Mouse (Mus musculus) kidney, embryonic 14.5 days (tissue): Measurements from ENCODE around the gene Megf9. TPM values are rescaled to one million over a fixed set of nuclear protein-coding genes. Genes with fewer than 3 reads are reported as not detected.
A peak's percentile ranks its signal among the peaks of the same experiment; 100 is the strongest.

ENCODE experiments used
- ATAC-seq: fragments of 200-750 bp; cut with Nextera tagmentation; 2 replicates; pipeline ENCODE4 v1.8.0; 2017; ENCODE audit warnings: moderate number of reproducible peaks, mild to moderate bottlenecking, moderate TSS enrichment, moderate library complexity; ENCODE audit not compliant: low FRiP score, low TSS enrichment
- H3K27ac ChIP-seq: fragments of 300-500 bp; sonication (generic); 2 replicates; pipeline ENCODE4 v1.5.1; 2014; ENCODE audit warnings: low read depth, mild to moderate bottlenecking, low read length, moderate library complexity, mixed read lengths
- H3K27me3 ChIP-seq: fragments of 300-500 bp; sonication (generic); 2 replicates; pipeline ENCODE4 v1.6.1; 2014; ENCODE audit warnings: mild to moderate bottlenecking, low read length; ENCODE audit not compliant: control insufficient read depth, insufficient read depth
- H3K36me3 ChIP-seq: fragments of 300-500 bp; sonication (generic); 2 replicates; pipeline ENCODE4 v1.6.1; 2014; ENCODE audit warnings: low read length, mixed read lengths; ENCODE audit not compliant: control insufficient read depth, insufficient read depth
- H3K4me1 ChIP-seq: fragments of 300-500 bp; sonication (generic); 2 replicates; pipeline ENCODE4 v1.6.1; 2014; ENCODE audit warnings: low read length, mixed read lengths; ENCODE audit not compliant: control insufficient read depth, insufficient read depth
- H3K4me2 ChIP-seq: fragments of 300-500 bp; sonication (generic); replicated peaks from 2 replicates; pipeline ENCODE4 v1.6.1; 2014; ENCODE audit warnings: low read depth, mild to moderate bottlenecking, low read length
- H3K4me3 ChIP-seq: fragments of 300-500 bp; sonication (generic); 2 replicates; pipeline ENCODE4 v1.5.1; 2014; ENCODE audit warnings: mild to moderate bottlenecking, low read length
- H3K9ac ChIP-seq: fragments of 300-500 bp; sonication (generic); 2 replicates; pipeline ENCODE4 v1.6.1; 2014; ENCODE audit warnings: low read depth, mild to moderate bottlenecking, low read length, moderate library complexity
- H3K9me3 ChIP-seq: fragments of 300-500 bp; sonication (generic); 2 replicates; pipeline ENCODE4 v1.6.1; 2016; ENCODE audit warnings: low read length; ENCODE audit not compliant: control insufficient read depth
- WGBS: fragments of 180-500 bp; shearing (Covaris S2); extraction: QIAGEN DNeasy Blood & Tissue Kit; methylation state at CpG from one replicate; pipeline ENCODE4 v1.1.7; 2014; 5-methylcytosine and 5-hydroxymethylcytosine counted together
- polyA plus RNA-seq: library from polyadenylated mRNA; unstranded; fragments of >200 nt; fragmentation: Nextera tagmentation; extraction: Ambion mirVana; gene quantifications from 2 replicates; pipeline ENCODE4 v1.2.1, GENCODE M21; 2014

Gene Megf9
- polyA plus RNA-seq, 1 experiment from 2014 or later = 21.1 TPM

DNA sequence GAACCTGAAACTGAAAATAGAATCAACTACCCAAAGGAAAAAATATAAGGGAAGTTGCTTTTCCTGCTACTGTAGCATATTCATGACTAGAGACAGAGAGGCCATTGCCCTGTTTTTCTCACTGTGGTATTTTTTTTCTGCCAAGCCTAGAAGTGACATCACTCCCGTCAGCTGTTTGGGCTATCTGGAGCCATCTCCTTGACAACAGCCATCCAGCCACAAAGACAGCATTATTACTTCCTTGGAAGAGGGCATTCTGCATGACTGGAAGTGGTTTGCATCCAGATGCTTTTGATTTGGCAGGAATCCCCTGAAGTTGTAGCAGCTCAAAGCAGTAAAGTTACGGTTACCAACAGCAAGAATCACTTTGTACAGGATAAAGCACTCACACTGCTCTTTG, 122.7 kb downstream of the Megf9 start:
- H3K9ac ChIP-seq = no peak overlapping the region
- WGBS = 71% methylated on average over 2 of the region's 2 CpGs
- no peak for ATAC-seq
- H3K4me3 ChIP-seq = no peak overlapping the region
- no peaks in the 10 kb centered on the region for H3K36me3 ChIP-seq
- H3K27me3 ChIP-seq = no peaks in the 10 kb centered on the region
- no peaks in the 10 kb centered on the region for H3K9me3 ChIP-seq
- peaks cover 6% of the 10 kb centered on the region; the same call in 1 of the 2 replicates for H3K4me1 ChIP-seq
- H3K27ac ChIP-seq = no peak overlapping the region
- no peak overlapping the region for H3K4me2 ChIP-seq

DNA sequence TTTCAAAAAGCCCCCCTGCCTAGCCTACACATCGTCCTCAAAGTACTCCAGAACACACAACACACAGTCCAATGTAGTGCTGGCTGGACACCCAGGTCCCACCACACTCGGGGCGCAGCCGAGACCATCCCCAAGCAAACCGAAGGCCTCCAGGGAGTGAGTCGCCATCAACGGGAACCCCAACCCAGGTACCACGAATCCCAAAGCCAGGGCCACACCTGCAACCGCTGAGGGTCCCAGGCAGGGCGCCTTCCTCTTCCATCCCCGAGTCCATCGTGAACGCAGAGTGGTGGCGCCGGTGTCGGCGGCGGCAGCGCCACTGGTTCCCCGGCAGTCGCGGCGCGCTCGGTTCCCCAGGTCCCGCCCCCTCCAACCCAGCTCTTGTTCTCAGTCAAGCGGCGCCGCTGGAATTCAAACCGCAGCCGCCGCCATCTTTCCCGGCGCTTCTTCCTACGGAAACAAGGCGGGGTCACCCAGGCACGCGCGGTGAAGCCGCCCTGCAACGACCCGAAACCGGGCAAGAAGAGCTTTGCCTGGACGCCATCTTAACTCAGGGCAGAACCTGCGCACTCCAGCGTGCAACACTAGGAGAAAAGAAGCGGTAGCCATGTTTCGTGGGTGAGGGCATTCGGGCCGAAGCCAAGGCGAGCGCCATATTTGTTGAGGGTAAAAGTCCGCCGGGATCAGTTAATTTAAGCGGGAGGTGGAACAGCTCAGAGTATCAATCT, 124.6 kb downstream of the Megf9 start, which contains the start of gene Cdk5rap2:
Cdk5rap2 (minus strand) TSS at position 450 of the 728 bp plus-strand sequence.
- Histone ChIP-seq H3K27me3 (no peaks in the 10 kb centered on the region), H3K4me1 (peaks cover 11% of the 10 kb centered on the region), H3K4me2 (peak within 1 kb of the TSS; percentile 65), H3K4me3 (peak within 1 kb of the TSS; percentile 78), H3K9ac (peak within 1 kb of the TSS; percentile 82), H3K36me3 (no peaks in the 10 kb centered on the region), H3K9me3 (no peaks in the 10 kb centered on the region), H3K27ac (peak within 1 kb of the TSS; percentile 59; the same call in 1 of the 2 replicates)
- under 1% methylated on average over 54 of the region's 55 CpGs for WGBS
- ATAC-seq = peak; percentile 99

DNA sequence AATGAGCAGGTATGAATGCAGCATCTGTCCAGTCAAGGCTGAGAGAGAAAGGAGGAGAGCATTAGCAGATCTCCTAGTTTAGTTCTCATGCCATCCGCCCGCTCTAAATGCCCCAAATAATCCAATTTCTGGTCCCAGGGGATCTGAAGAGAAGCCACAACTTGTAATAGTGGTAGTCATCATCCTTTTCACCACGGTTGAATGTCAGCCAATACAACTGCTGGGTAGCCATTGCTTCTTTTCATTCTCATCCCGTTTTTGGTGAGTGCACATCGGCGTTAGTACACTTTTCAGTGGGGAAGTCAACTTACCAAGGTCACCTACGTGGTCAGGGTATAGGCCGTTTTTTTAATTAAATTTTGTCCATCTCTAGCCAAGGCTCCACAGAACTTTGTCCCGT, 125.3 kb downstream of the Megf9 start:
- ATAC-seq = no peak
- Histone ChIP-seq H3K9me3 (no peaks in the 10 kb centered on the region), H3K27ac (no peak overlapping the region), H3K4me2 (peak overlapping the region; percentile 65), H3K27me3 (no peaks in the 10 kb centered on the region), H3K4me1 (peaks cover 11% of the 10 kb centered on the region), H3K36me3 (no peaks in the 10 kb centered on the region), H3K9ac (peak overlapping the region; percentile 82), H3K4me3 (peak overlapping the region; percentile 78)
- WGBS = 20% methylated on average over 9 of the region's 9 CpGs

DNA sequence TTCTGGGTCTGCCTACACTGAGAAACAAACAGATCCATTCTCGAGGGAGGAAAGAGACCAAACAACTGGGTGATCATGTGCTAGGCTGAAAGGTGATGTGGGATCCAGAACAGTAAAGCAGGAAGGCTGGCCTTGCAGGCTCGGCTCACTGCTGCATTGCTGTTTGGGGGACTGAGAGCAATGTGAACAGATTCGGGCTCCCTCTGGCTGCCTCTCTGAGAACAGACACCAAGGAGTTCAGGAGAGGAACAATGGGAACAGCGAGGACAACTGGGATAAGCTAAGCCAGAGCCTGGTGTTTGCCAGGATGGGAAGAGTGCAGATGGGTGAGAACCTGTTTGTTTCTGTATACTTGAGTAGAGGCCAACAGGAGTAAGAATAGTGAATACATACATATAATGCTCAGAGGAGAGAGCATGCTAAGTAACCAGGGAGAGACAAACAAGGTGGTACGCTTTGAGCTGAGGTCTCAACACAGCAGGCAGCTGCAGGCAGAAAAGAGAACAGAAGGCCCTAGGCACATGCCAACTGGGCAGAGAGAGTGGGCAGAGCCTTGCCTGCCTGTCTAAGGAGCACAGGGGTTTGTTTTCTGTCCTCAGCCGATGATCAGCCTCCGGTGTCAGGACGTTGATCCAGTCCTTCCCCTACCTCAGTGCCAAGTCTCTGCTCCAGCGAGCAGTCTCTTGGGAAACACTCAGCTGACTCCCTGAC, 132.5 kb downstream of the Megf9 start:
- ATAC-seq = peak; percentile 59; the same call in 1 of the 2 replicates
- Histone ChIP-seq H3K4me3 (no peak overlapping the region), H3K36me3 (peaks cover 41% of the 10 kb centered on the region), H3K27ac (no peak overlapping the region), H3K9me3 (no peaks in the 10 kb centered on the region), H3K27me3 (no peaks in the 10 kb centered on the region), H3K4me2 (no peak overlapping the region), H3K9ac (no peak overlapping the region), H3K4me1 (peaks cover 5% of the 10 kb centered on the region; the same call in 1 of the 2 replicates)
- 70% methylated on average over 9 of the region's 9 CpGs for whole genome bisulfite sequencing

DNA sequence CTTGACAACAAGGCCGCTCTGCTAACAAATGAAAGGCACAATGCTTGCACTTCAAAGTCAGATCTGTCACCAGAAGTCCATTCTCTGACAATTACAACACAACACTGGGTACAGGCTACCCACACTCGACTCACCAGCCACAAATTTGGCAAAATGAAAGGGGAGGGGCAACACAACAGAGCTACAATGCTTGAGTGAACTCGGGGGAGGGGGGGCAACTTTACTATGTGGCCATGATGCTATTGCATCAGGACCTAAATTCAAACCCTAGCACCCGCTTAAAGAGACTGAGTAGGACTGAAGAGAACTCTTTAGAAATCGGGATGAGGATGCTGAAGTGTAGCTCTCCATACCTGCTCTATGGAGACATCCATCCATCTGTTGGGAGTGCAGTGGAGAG, 135.3 kb downstream of the Megf9 start:
- WGBS = 88% methylated on average over 5 of the region's 5 CpGs
- Histone ChIP-seq H3K9ac (no peak overlapping the region), H3K9me3 (no peaks in the 10 kb centered on the region), H3K4me2 (no peak overlapping the region), H3K27ac (no peak overlapping the region), H3K4me1 (no peaks in the 10 kb centered on the region), H3K36me3 (peaks cover 43% of the 10 kb centered on the region), H3K4me3 (no peak overlapping the region), H3K27me3 (no peaks in the 10 kb centered on the region)
- no peak for ATAC-seq

DNA sequence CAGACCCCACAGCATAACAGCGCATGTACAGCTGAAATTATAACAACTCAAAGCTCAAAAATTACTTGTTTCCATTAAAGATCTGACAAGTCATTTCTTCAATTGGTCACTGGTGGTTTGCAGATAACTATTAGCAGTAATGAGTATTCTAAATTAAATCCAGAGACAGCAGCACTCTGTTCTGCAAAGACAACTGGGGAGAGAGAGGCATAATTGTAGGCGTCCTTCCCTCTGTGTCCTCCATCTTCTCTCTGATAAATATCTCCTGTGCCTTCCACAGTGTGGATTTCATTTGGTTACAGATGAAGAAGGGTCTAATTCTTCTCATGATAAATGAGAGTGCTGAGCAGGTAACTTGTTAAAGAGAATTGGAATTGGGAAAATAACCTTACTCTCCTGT, 135.7 kb downstream of the Megf9 start:
- Histone ChIP-seq H3K9me3 (no peaks in the 10 kb centered on the region), H3K4me3 (no peak overlapping the region), H3K9ac (no peak overlapping the region), H3K27me3 (no peaks in the 10 kb centered on the region), H3K27ac (no peak overlapping the region), H3K4me2 (no peak overlapping the region), H3K36me3 (peaks cover 43% of the 10 kb centered on the region), H3K4me1 (no peaks in the 10 kb centered on the region)
- WGBS = 96% methylated on average over 2 of the region's 2 CpGs
- no peak for ATAC-seq

DNA sequence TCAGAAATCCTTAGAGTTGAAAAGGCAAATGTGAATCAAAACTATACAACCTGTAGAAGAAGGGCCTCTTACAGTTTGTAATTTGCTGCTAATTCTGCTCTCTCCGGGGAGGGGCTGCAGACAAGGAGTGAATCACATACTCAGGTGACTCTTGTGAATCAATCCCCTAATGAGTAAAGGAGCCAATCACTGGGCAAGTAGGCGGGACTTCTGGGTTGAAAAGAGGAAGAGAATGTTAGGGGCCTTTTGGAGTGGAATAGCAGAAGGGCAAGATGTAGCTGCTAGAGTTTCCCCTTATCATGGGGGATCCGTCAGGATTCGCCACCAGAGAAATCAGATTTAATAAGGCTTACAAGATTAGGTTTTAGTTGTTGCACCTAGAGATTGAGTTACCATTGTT, 136.7 kb downstream of the Megf9 start:
- Histone ChIP-seq H3K4me2 (no peak overlapping the region), H3K4me1 (no peaks in the 10 kb centered on the region), H3K36me3 (peaks cover 37% of the 10 kb centered on the region), H3K27ac (no peak overlapping the region), H3K27me3 (no peaks in the 10 kb centered on the region), H3K9me3 (no peaks in the 10 kb centered on the region), H3K4me3 (no peak overlapping the region), H3K9ac (no peak overlapping the region)
- ATAC-seq = no peak
- WGBS = 80% methylated on average over 4 of the region's 4 CpGs

DNA sequence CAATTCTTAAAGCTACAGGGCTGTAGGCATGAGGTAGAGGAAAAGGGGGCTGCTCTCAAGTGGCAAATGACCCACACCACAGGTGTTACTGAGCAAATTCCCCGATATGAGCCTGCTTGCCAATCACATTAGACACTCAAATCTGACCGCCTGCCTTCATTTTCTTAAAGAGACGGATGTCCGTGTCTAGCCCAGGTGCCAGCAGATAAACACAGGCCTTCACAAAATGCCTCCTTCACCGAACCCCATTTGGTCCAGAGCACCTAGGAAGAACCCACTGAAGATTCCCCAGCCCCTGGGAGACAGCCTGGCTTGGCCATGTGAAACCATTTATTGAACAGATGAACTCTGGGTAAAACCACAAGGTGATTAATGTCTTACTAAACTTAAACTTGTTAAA, 138.1 kb downstream of the Megf9 start:
- Histone ChIP-seq H3K4me1 (no peaks in the 10 kb centered on the region), H3K27ac (no peak overlapping the region), H3K9ac (no peak overlapping the region), H3K4me3 (no peak overlapping the region), H3K9me3 (no peaks in the 10 kb centered on the region), H3K36me3 (peaks cover 25% of the 10 kb centered on the region; the same call in 1 of the 2 replicates), H3K4me2 (no peak overlapping the region), H3K27me3 (no peaks in the 10 kb centered on the region)
- ATAC-seq = no peak
- WGBS = 85% methylated on average over 5 of the region's 5 CpGs

DNA sequence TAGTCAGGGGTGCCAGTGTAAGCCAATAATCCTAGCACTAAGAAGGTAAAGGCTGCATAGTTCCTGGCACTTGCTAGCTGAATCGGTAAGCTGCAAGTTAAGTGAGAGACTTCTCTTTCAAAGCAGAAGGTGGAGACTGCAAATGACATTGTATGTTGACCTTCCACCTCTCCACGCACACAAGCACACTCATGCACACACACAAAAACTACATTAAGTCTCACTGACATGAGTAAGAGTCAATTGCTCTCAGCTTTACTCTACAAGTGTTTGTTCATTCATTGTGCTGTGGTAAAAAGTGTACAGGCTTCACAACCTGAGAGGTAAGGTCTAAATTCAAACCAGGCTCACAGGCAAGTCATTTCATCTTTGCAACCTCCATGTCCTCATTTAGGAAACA, 140.1 kb downstream of the Megf9 start:
- no peak for ATAC-seq
- H3K4me1 ChIP-seq = no peaks in the 10 kb centered on the region
- no peaks in the 10 kb centered on the region for H3K27me3 ChIP-seq
- no peak overlapping the region for H3K4me2 ChIP-seq
- H3K9me3 ChIP-seq = no peaks in the 10 kb centered on the region
- no peak overlapping the region for H3K27ac ChIP-seq
- WGBS = 91% methylated on average over 2 of the region's 2 CpGs
- H3K4me3 ChIP-seq = no peak overlapping the region
- peaks cover 7% of the 10 kb centered on the region; the same call in 1 of the 2 replicates for H3K36me3 ChIP-seq
- no peak overlapping the region for H3K9ac ChIP-seq
